Mouse (Mus musculus) forebrain, postnatal 0 days (tissue): ENCODE measurements at regions not wholly inside any gene's neighbourhood (a gene's known extent, or its start where the extent isn't known, plus 50 kb on each side); places are given as distances from the start of the nearest gene placed in this dataset.

Experiments used
- ATAC-seq: fragments of 200-750 bp; cut with Nextera tagmentation; 2 replicates; pipeline ENCODE4 v1.8.0; 2017; ENCODE audit warnings: mild to moderate bottlenecking, moderate library complexity
- DNase-seq: peaks from one replicate; pipeline ENCODE4 v3.0.0-alpha.2; 2015
- H3K27ac ChIP-seq: fragments of 300-500 bp; sonication (generic); 2 replicates; pipeline ENCODE4 v1.5.1; 2014; ENCODE audit warnings: low read depth, mild to moderate bottlenecking, antibody characterized with exemption, low read length, moderate library complexity, mixed read lengths
- H3K27me3 ChIP-seq: fragments of 300-500 bp; sonication (generic); 2 replicates; pipeline ENCODE4 v1.6.1; 2014; ENCODE audit warnings: mild to moderate bottlenecking, low read length, mixed read lengths; ENCODE audit not compliant: insufficient read depth
- H3K36me3 ChIP-seq: fragments of 300-500 bp; sonication (generic); 2 replicates; pipeline ENCODE4 v1.6.1; 2014; ENCODE audit warnings: mild to moderate bottlenecking, moderate library complexity; ENCODE audit not compliant: insufficient read depth
- H3K4me1 ChIP-seq: fragments of 300-500 bp; sonication (generic); 2 replicates; pipeline ENCODE4 v1.6.1; 2014; ENCODE audit warnings: antibody characterized with exemption; ENCODE audit not compliant: insufficient read depth
- H3K4me2 ChIP-seq: fragments of 300-500 bp; sonication (generic); 2 replicates; pipeline ENCODE4 v1.6.1; 2014; ENCODE audit warnings: low read depth, mild to moderate bottlenecking, moderate library complexity
- H3K4me3 ChIP-seq: fragments of 300-500 bp; sonication (generic); 2 replicates; pipeline ENCODE4 v1.5.1; 2014; ENCODE audit warnings: low read depth, low read length, mixed read lengths
- H3K9ac ChIP-seq: fragments of 300-500 bp; sonication (generic); 2 replicates; pipeline ENCODE4 v1.6.1; 2014; ENCODE audit warnings: mild to moderate bottlenecking
- H3K9me3 ChIP-seq: fragments of 300-500 bp; sonication (generic); 2 replicates; pipeline ENCODE4 v1.6.1; 2016; ENCODE audit warnings: low read length
- CTCF ChIP-seq: sonication (generic); IDR thresholded peaks from 2 replicates; pipeline ENCODE4 v1.5.1; 2016; ENCODE audit warnings: antibody characterized with exemption, control low read depth, low read depth
- WGBS: fragments of 180-500 bp; shearing (Covaris S2); extraction: QIAGEN DNeasy Blood & Tissue Kit; methylation state at CpG from one replicate; pipeline ENCODE4 v1.1.7; 2014; 5-methylcytosine and 5-hydroxymethylcytosine counted together

DNA sequence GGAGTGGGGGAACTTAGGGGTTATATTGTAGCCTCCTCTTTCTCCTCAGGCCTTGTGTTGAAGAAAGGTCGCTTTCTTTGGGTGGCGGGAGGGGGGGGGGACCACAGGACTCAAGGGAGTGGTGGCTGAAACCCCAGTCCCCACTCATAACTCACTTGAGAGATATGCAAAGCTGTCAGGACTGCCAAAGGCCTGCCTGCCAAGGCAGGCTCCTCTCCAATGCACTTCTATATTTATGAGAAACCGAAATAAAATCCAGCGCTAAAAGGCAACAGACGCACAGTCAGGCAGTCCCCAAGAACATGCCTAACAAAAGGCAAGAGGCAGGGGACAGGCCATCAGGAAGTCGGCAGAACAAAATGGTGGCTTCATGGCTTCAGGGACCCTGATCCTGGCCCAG lies 97.4 kb upstream of the Tnp1 start:
- Histone ChIP-seq H3K4me3 (no peak overlapping the region), H3K4me2 (no peak overlapping the region), H3K36me3 (no peaks in the 10 kb centered on the region), H3K9me3 (no peaks in the 10 kb centered on the region), H3K9ac (no peak overlapping the region), H3K27ac (no peak overlapping the region), H3K27me3 (no peaks in the 10 kb centered on the region), H3K4me1 (no peaks in the 10 kb centered on the region)
- no peak for TF ChIP-seq CTCF
- ATAC-seq (peak; percentile 66), DNase-seq (peak; percentile 56)
- 79% methylated on average over 6 of the region's 6 CpGs for WGBS

DNA sequence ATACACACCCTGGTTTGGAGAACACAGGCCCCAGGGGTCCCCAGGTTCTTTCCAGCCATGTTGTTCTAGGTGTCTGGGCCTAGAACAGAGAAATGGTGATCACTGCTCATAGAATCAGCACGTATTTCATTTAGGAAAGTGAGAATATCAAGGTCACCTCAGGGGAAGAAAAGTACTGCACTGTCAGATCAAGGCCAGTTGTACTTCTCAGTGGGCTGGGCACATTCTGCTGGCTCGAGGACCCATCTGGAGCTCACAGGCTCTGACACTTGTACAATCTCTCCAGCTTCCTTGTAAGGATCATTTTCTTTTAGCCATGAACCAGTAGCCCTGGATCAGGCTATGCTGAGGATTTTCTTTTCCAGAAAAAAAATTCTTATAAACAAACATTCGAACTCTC lies 97.0 kb upstream of the Tnp1 start:
- H3K27ac ChIP-seq, result no peak overlapping the region
- no peak for DNase-seq
- no peaks in the 10 kb centered on the region for H3K9me3 ChIP-seq
- no peaks in the 10 kb centered on the region for H3K36me3 ChIP-seq
- 75% methylated on average over 3 of the region's 3 CpGs for WGBS
- H3K9ac ChIP-seq, result no peak overlapping the region
- TF ChIP-seq CTCF, result no peak
- no peaks in the 10 kb centered on the region for H3K27me3 ChIP-seq
- H3K4me2 ChIP-seq, result no peak overlapping the region
- 0 out of 2 replicates have a peak, but pooled peaks have one; percentile 12 for ATAC-seq
- no peak overlapping the region for H3K4me3 ChIP-seq
- H3K4me1 ChIP-seq, result no peaks in the 10 kb centered on the region

DNA sequence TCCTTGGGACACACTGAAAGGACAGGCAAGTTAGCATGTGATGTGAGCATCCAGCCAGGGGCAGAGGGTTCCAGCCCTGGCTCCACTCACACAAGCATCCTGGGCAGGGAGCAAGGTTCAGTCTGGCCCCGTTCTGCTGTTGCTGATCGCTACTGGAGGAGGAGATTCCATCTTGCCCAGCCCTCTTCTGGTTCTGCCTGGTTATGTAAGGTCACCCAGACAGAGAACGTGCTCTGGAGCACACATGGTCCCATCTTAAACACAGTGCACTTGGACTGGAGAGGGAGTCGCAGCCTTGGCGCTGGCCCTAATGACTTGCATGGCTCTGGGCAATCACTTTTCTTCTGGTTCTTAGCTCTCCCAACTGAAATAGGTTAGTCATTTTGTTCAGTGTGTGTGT lies 96.2 kb upstream of the Tnp1 start:
- no peak overlapping the region for H3K27ac ChIP-seq
- no peaks in the 10 kb centered on the region for H3K9me3 ChIP-seq
- no peaks in the 10 kb centered on the region for H3K27me3 ChIP-seq
- H3K4me2 ChIP-seq, result no peak overlapping the region
- H3K4me1 ChIP-seq, result no peaks in the 10 kb centered on the region
- no peaks in the 10 kb centered on the region for H3K36me3 ChIP-seq
- H3K4me3 ChIP-seq, result no peak overlapping the region
- TF ChIP-seq CTCF, result no peak
- no peak overlapping the region for H3K9ac ChIP-seq
- no peak for ATAC-seq
- 91% methylated on average over 5 of the region's 5 CpGs for WGBS
- DNase-seq, result no peak

DNA sequence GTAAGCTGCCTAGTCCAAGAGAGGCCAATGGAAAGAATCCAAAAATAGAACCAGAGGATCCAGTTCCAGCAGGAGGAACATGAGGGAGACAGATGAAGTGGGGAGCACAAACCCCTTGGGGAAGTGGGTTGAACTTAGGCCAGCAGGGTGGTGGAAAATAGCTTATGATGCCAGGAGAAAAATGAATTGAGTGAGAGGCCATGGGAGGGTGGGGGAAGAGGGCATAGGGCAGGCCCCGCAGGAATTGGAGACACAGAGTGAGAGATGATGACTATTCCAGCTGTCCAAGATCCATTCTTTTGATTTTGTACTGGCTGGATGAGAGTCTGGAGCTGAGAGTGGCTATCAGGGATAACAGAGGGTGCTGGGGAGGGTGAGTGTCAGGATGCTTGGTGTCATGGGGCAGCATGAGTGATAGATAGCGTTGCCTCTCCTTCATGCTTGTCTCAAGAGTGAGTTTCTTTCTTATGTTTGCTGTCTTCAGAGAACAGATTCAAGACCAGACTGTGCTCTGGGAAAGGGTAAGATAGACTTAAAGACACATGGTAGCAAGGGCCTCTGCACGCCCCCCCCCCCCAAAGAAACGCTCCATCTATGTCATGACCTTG lies 90.3 kb upstream of the Tnp1 start:
- 90% methylated on average over 4 of the region's 4 CpGs for WGBS
- Histone ChIP-seq H3K9me3 (no peaks in the 10 kb centered on the region), H3K27me3 (no peaks in the 10 kb centered on the region), H3K9ac (no peak overlapping the region), H3K4me2 (no peak overlapping the region), H3K36me3 (no peaks in the 10 kb centered on the region), H3K4me1 (no peaks in the 10 kb centered on the region), H3K27ac (no peak overlapping the region), H3K4me3 (no peak overlapping the region)
- DNase-seq (no peak), ATAC-seq (no peak)
- no peak for TF ChIP-seq CTCF

DNA sequence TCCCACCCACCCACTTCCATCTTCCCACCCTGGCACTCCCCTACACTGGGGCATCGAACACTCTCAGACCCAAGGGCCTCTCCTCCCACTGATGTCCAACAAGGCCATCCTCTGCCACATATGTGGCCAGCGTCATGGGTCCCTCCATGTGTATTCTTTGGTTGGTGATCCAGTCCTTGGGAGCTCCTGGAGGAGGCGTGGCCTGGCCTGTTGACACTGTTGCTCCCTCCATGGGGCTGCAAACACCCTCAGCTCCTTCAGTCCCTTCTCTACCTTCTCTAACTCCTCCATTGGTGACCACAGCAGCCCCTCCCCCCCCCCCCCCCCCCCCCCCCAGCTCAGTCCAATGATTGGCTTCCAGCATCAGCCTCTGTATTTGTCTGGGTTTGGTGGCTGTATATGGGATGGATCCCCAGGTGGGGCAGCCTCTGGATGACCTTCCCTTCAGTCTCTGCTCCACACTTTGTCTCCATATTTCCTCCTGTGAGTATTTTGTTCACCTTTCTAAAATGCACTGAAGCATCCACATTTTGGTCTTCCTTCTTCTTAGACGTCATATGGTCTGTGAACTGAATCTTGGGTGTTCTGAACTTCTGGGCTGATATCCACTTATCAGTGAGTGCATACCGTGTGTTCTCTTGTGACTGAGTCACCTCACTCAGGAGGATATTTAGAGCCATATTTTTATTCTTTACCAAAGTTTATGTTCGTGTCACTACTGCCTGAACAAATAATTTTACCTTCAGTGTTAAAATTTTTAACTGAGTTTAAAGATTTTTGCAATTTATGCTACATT lies 82.1 kb upstream of the Tnp1 start:
- no peak for DNase-seq
- ATAC-seq, result no peak
- H3K27ac ChIP-seq, result no peak overlapping the region
- no peak overlapping the region for H3K9ac ChIP-seq
- no peaks in the 10 kb centered on the region for H3K36me3 ChIP-seq
- 88% methylated on average over 6 of the region's 6 CpGs for WGBS
- H3K4me3 ChIP-seq, result no peak overlapping the region
- no peaks in the 10 kb centered on the region for H3K9me3 ChIP-seq
- H3K4me2 ChIP-seq, result no peak overlapping the region
- no peak for TF ChIP-seq CTCF
- no peaks in the 10 kb centered on the region for H3K27me3 ChIP-seq
- no peaks in the 10 kb centered on the region for H3K4me1 ChIP-seq

DNA sequence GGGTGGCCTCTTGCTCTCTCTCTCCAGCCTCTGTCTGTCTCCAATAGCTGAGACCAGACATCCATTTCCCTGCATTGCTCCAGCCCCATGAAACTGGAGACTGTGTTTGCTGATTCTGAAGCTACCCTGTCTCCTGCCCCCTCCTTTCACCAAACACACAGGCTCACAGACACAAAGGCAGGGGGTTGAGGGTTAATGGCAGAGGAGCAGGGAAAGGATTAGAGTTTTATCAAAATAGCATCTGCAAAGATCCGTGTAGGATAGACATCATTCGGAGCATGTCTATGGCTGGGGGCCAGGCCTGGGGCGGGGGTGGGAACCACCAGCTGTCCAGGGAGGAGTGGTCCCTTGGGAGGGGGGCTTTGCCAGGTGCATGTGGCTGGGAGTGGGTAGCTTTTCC lies 73.9 kb upstream of the Tnp1 start:
- H3K27ac ChIP-seq, result no peak overlapping the region
- no peak overlapping the region for H3K9ac ChIP-seq
- ATAC-seq (no peak), DNase-seq (no peak)
- no peaks in the 10 kb centered on the region for H3K4me1 ChIP-seq
- H3K4me3 ChIP-seq, result no peak overlapping the region
- TF ChIP-seq CTCF, result no peak
- WGBS, result 17% methylated on average over 3 of the region's 3 CpGs
- H3K9me3 ChIP-seq, result no peaks in the 10 kb centered on the region
- no peaks in the 10 kb centered on the region for H3K36me3 ChIP-seq
- H3K4me2 ChIP-seq, result no peak overlapping the region
- H3K27me3 ChIP-seq, result no peaks in the 10 kb centered on the region

DNA sequence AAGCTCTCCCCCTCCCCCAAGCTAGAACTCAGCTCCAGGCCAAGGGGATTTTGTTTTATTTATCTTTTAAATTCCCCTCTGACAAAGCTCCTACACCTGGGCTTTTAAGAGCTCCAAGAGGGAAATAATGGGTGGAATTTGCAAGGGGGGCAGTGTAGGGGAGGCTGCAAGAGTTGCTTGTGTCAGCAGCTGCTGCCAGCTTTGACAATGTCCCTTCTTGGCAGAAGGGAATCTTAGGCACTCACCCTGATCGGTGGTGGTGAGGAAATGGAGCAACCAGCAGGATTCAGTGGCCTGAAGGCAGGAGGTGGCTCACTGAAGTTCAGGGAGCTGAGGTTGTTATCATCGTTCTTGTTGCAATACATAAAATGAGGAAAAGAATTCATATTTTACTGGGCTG lies 72.8 kb upstream of the Tnp1 start:
- no peaks in the 10 kb centered on the region for H3K4me1 ChIP-seq
- H3K27me3 ChIP-seq, result no peaks in the 10 kb centered on the region
- DNase-seq (no peak), ATAC-seq (no peak)
- no peaks in the 10 kb centered on the region for H3K9me3 ChIP-seq
- 24% methylated on average over 2 of the region's 2 CpGs for WGBS
- H3K4me3 ChIP-seq, result no peak overlapping the region
- H3K27ac ChIP-seq, result no peak overlapping the region
- no peaks in the 10 kb centered on the region for H3K36me3 ChIP-seq
- no peak for TF ChIP-seq CTCF
- no peak overlapping the region for H3K4me2 ChIP-seq
- no peak overlapping the region for H3K9ac ChIP-seq
